Mouse (Mus musculus): ENCODE data around the gene Atf1.

- TF ChIP-seq CTCF (IDR thresholded peaks at IDR 0.05; ENCODE audit: insufficient read depth, low read depth, low read length) (no peak), POLR2A (IDR thresholded peaks at IDR 0.05; ENCODE audit: insufficient read depth, low read depth, low read length) (no peak)
These were observed 42.7 kb upstream of the Atf1 start for GRCm38 (mm10) chr15:100184821-100185496.

Measured in olfactory bulb, adult 2 months (tissue).